Mouse (Mus musculus) brain, embryonic 14.5 days (tissue): ENCODE measurements at regions not wholly inside any gene's neighbourhood (a gene's known extent, or its start where the extent isn't known, plus 50 kb on each side); places are given as distances from the start of the nearest gene placed in this dataset.

Experiments used
- CTCF ChIP-seq: fragments of 200-500 bp; IDR thresholded peaks from 2 replicates; pipeline ENCODE4 v1.5.1; 2012; ENCODE audit warnings: inconsistent platforms, mild to moderate bottlenecking, moderate library complexity, borderline replicate concordance; ENCODE audit not compliant: insufficient read depth, insufficient read length; ENCODE audit errors: extremely low read depth
- POLR2A ChIP-seq: fragments of 200-500 bp; IDR thresholded peaks from 2 replicates; pipeline ENCODE4 v1.6.1; 2012; ENCODE audit warnings: mild to moderate bottlenecking, inconsistent platforms, borderline replicate concordance; ENCODE audit not compliant: poor library complexity, insufficient read depth, insufficient read length, severe bottlenecking; ENCODE audit errors: extremely low read depth

GRCm38 (mm10) chr11:17326695-17327094, 69.3 kb downstream of the C1d start:
- TF ChIP-seq POLR2A: no peak
- TF ChIP-seq CTCF: no peak
